Mouse (Mus musculus) spleen, adult 2 months (tissue): Measurements from ENCODE around the gene Coa3.

Experiments
- CTCF ChIP-seq: fragments of 200-500 bp; IDR thresholded peaks from 2 replicates; pipeline ENCODE4 v1.5.1; 2011; ENCODE audit warnings: mild to moderate bottlenecking, inconsistent platforms; ENCODE audit not compliant: insufficient read depth, insufficient read length, insufficient replicate concordance; ENCODE audit errors: extremely low read depth
- POLR2A ChIP-seq: fragments of 200-500 bp; IDR thresholded peaks from 2 replicates; pipeline ENCODE4 v1.6.1; 2011; ENCODE audit warnings: low read depth, low read length, inconsistent platforms

DNA sequence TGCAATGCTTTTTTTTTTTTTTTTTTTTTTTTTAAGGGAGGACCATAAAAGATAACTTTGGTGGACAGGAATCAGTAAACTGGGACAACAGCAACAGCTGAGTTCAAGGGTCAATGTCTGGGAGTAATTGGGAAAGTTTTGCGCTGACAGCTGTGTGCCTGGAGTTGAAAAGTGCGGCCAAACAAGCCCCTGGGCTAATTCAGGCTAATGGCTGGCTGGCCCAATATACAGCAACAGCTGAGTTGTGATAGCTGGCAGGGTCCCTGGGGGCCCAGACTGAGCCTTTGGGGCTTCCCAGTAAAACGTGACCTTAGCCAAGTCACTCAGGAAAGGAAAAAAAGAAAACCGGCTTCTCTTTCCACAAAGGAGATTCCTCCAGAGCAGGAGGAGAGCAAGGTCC is 33.8 kb downstream of the Coa3 start:
- TF ChIP-seq CTCF (no peak), POLR2A (no peak)
